23 mouse cellular contexts compared by ENCODE assay signal in genomic region chr15:92210486-92211235, GRCm38 (mm10).
DNase-seq lines count a peak whose midpoint lies in the region; ATAC-seq and TF ChIP-seq lines count a peak whose summit lies in the region.
"Had no signal": no experiment of that assay in that cellular context is flagged by ENCODE, and none has a peak within 500 bp of the region (broad histone marks: within the 10 kb centered on the region; RNA-seq: fewer than 3 reads in every experiment).

No protein-coding gene starts in this region.

- H3K27ac ChIP-seq in hindbrain, postnatal 0 days, result no peak overlapping the region; the same call in 1 of the 2 replicates
- no peak overlapping the region for H3K27ac ChIP-seq in hindbrain, embryonic 12.5 days
- peak overlapping the region; percentile 25 for H3K27ac ChIP-seq in left cerebral cortex, adult 2 months
- H3K27ac ChIP-seq: embryonic facial prominence, embryonic 10.5 days; embryonic facial prominence, embryonic 12.5 days; forebrain, embryonic 13.5 days; forebrain, embryonic 15.5 days had no signal

- intact Hi-C loops in left cerebral cortex, adult 2 months (cut with DNase I), result no loop called here

- H3K4me1 ChIP-seq in hindbrain, postnatal 0 days (ENCODE audit: insufficient read depth, low read length), result peaks cover 5% of the 10 kb centered on the region; the same call in 1 of the 2 replicates
- H3K4me1 ChIP-seq in hindbrain, embryonic 12.5 days, result no peaks in the 10 kb centered on the region
- H3K4me1 ChIP-seq: embryonic facial prominence, embryonic 10.5 days; embryonic facial prominence, embryonic 12.5 days; forebrain, embryonic 13.5 days; forebrain, embryonic 15.5 days had no signal

- no peak overlapping the region for H3K4me3 ChIP-seq in hindbrain, postnatal 0 days (ENCODE audit: low read length)
- H3K4me3 ChIP-seq in hindbrain, embryonic 12.5 days, result no peak overlapping the region
- no peak overlapping the region for H3K4me3 ChIP-seq in left cerebral cortex, adult 2 months
- H3K4me3 ChIP-seq: embryonic facial prominence, embryonic 10.5 days; embryonic facial prominence, embryonic 12.5 days; forebrain, embryonic 13.5 days; forebrain, embryonic 15.5 days had no signal

- ATAC-seq in hindbrain, postnatal 0 days, result 0 out of 2 replicates have a peak, but pooled peaks have one; percentile 45
- no peak for ATAC-seq in hindbrain, embryonic 12.5 days (ENCODE audit: low FRiP score)
- ATAC-seq: activated CD4-positive, CD25-positive, alpha-beta regulatory T cell, adult 4 months; CD4-positive, CD25-positive, alpha-beta regulatory T cell, adult 4 months; forebrain, embryonic 13.5 days; forebrain, embryonic 15.5 days; forebrain, postnatal 0 days; Patski had no signal

- no peaks in the 10 kb centered on the region for H3K36me3 ChIP-seq in hindbrain, postnatal 0 days (ENCODE audit: insufficient read depth, low read length)
- H3K36me3 ChIP-seq in hindbrain, embryonic 12.5 days, result no peaks in the 10 kb centered on the region
- H3K36me3 ChIP-seq: embryonic facial prominence, embryonic 10.5 days; embryonic facial prominence, embryonic 12.5 days; forebrain, embryonic 15.5 days; G1E had no signal

- H3K27me3 ChIP-seq in hindbrain, postnatal 0 days (ENCODE audit: insufficient read depth, low read length), result no peaks in the 10 kb centered on the region
- no peaks in the 10 kb centered on the region for H3K27me3 ChIP-seq in hindbrain, embryonic 12.5 days
- H3K27me3 ChIP-seq: CH12.LX; embryonic facial prominence, embryonic 12.5 days; forebrain, embryonic 13.5 days; forebrain, embryonic 15.5 days; Patski had no signal

- no peak overlapping the region for H3K9ac ChIP-seq in hindbrain, postnatal 0 days (replicated peaks; ENCODE audit: low read length)
- H3K9ac ChIP-seq in hindbrain, embryonic 12.5 days, result no peak overlapping the region
- H3K9ac ChIP-seq: embryonic facial prominence, embryonic 12.5 days; forebrain, embryonic 13.5 days; forebrain, embryonic 15.5 days; forebrain, postnatal 0 days had no signal

- H3K9me3 ChIP-seq in hindbrain, postnatal 0 days (ENCODE audit: low read length), result no peaks in the 10 kb centered on the region
- H3K9me3 ChIP-seq in hindbrain, embryonic 12.5 days (replicated peaks), result no peaks in the 10 kb centered on the region
- H3K9me3 ChIP-seq: embryonic facial prominence, embryonic 10.5 days; embryonic facial prominence, embryonic 12.5 days; forebrain, embryonic 13.5 days; forebrain, embryonic 15.5 days had no signal

- TF ChIP-seq CTCF in hindbrain, postnatal 0 days (IDR thresholded peaks at IDR 0.05; ENCODE audit: low read depth), result no peak
- no peak for TF ChIP-seq CTCF in left cerebral cortex, adult 2 months (IDR thresholded peaks at IDR 0.05)

- peak; percentile 59 to 74 for DNase-seq in cerebellum, postnatal 10 days
- no peak for DNase-seq in cerebellum, adult 18-20 months
- no peak for DNase-seq in hindbrain, postnatal 0 days (ENCODE audit: low spot score)
- no peak for DNase-seq in left cerebral cortex, adult 2 months (ENCODE audit: extremely low spot score in 1 of 2, low spot score in 2 of 2)
- no peak for DNase-seq in left cerebral cortex, adult 11 months (ENCODE audit: low spot score)
- DNase-seq: adrenal gland, adult 8-10 months; adrenal gland, postnatal 14 days; adrenal gland, postnatal 36 days; B cell, adult 2 months; cerebellum, adult 11-12 months; cerebellum, adult 9-10 months; cerebellum, postnatal 25 days had no signal

- H3K4me2 ChIP-seq in hindbrain, postnatal 0 days (ENCODE audit: low read depth, low read length), result no peak overlapping the region
- no peak overlapping the region for H3K4me2 ChIP-seq in hindbrain, embryonic 12.5 days (replicated peaks)
- H3K4me2 ChIP-seq: embryonic facial prominence, embryonic 12.5 days; forebrain, embryonic 13.5 days; forebrain, embryonic 15.5 days had no signal

- WGBS in hindbrain, postnatal 0 days, result 71% methylated on average over 7 of the region's 7 CpGs
- WGBS in hindbrain, embryonic 12.5 days, result 83% methylated on average over 7 of the region's 7 CpGs

Comparison
In these comparisons a context has a peak if more than half of its experiments do, and no peak if none do; other contexts are left out.
1. DNase-seq: peak in cerebellum, postnatal 10 days (2 of 2); none in cerebellum, adult 18-20 months (0 of 2), hindbrain, postnatal 0 days (single experiment), left cerebral cortex, adult 2 months (0 of 2) and left cerebral cortex, adult 11 months (single experiment).